Mouse (Mus musculus) gastrocnemius, adult 18-20 months (tissue): ENCODE results near the gene Dnah14. TPM values are rescaled to one million over a fixed set of nuclear protein-coding genes. Genes with fewer than 3 reads are reported as not detected.
A peak's percentile ranks its signal among the peaks of the same experiment; 100 is the strongest.

Experiments used
- DNase-seq: peaks from one replicate; pipeline ENCODE4 v3.0.0; 2021; ENCODE audit warnings: low spot score
- total RNA-seq, 2 experiments: library from RNA; stranded (reverse); gene quantifications; 2 replicates each; pipeline ENCODE4 v1.2.3; 2021

Dnah14 gene
- total RNA-seq, 2 experiments from 2014 or later = 0.55 TPM; not detected in 1

DNA sequence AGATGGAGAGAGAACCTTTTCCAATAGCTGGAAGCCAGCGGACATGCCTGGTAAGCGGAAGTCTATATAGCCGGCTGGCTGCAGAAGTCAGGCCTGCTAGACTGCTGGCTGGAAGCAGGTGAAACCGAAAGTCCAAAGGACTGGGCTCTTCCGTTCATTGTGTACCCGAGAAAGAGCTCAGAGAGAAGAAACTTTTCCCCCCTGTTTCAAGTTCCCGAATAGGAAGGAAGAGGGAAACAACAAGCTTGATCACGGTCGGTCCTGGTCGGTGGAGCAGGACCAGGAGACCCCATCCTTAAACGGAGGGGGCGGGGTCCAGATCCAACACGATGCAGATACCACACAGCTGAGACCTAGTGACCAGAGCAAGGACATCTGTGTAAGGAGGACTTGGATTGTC lies 276.1 kb downstream of the Dnah14 start:
- DNase-seq = no peak

DNA sequence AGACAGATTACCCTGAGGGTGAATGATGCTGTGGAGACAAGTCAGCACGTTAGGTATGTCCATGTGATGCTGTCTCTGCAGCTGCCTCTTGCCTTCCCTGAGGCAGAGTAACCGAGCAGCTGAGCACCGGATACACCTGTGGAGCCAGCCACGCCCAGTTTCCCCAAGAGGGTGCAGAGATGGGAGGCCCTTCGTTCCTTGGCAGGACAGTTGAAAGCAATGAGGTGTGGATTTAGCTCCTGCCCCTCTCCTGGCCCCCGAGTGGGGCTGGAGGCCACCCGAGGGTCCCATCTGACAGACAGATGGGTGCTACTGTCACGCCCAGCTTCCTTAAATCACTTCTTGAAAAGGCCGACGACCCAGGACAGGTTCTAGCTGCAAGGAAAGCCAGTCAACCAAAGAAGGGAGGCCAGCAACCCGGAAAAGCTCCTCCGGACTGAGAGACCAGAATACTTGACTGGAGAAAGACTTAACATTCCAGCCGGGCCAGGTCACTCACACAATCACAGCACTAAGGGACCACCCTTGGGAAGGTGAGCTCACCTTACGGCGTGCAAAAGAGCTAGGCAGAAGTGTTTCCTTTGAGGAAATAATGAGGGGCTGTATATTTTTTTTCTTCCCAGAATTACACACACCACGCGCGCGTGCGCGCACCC lies 276.9 kb downstream of the Dnah14 start:
- no peak for DNase-seq

DNA sequence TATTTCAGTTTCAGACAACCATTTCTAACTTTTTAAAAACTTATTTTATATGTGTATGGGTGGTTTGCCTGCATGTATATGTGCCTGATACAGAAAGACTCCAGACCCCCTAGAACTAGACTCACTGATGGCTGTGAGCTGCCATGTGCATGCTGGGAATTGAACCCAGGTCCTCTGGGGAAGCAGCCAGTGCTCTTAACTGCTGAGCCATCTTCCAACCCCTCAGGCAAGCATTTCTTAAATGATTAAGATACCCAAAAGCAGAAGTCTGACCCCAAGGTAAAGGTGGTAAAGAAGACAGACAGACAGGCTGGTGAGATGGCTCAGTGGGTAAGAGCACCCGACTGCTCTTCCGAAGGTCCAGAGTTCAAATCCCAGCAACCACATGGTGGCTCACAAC lies 278.5 kb downstream of the Dnah14 start:
- DNase-seq = no peak

DNA sequence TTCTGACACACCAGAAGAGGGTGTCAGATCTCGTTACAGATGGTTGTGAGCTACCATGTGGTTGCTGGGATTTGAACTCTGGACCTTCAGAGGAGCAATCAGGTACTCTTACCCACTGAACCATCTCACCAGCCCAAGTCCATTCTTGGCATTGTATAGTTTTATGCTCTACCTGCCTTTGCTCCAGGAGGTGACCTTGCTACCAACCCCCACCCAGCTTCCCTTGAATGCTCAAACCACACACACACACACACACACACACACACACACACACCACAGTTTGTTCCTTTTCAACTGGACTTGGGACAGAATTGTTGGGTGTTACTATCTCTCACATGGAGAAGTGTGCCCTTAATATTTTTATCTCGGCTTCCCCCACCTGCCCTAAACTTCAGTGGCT lies 280.0 kb downstream of the Dnah14 start:
- no peak for DNase-seq

DNA sequence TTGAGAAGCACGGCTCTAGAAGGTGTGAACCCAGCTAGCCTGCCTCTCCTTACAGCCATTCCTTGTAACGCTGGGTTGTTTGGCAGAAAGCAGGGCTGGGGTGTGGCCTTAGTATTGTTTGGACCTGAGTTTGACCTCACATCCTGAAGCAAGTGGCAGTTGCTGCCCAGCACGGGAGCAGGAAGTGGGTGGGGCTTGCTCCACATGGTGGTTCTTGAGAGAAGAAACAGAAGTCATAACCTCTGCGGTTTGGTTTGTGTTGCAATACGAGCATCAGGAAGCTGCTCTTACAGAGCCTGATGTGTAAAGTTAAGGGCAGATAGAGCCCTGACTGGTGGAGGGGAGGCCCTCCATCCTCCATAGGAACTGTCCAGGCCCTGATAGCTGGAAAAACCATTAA lies 284.3 kb downstream of the Dnah14 start:
- peak; percentile 62 for DNase-seq

DNA sequence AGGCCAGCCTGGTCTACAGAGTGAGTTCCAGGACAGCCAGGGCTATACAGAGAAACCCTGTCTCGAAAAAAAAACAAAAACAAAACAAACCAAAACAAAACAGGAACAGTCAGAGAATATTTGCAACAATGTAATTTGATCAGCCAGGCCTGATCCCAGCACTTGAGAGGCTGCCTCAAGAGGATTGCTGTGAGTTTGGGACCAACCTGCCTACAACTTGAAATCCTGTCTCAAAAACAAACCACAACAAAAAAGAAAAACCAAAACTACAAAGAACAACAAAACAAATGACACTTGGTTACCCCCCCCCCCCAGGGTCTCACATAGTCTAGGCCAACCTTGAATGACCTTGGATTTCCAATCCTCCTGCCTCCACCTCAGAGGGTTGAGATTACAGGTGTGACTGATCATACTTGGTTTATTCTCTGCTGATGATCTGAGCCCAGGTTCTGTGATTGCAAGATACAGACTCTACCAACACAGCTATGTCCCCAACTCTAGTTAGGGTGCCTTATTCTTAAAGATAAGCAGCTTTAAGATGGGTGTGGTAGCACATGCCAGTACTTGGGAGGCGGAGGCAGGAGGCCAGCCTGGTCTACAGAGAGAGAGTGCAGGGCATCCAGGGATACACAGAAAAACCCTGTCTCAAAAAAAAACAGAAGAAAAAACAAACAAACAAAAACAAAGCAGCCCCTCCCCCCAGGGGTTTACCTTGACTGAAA lies 285.0 kb downstream of the Dnah14 start:
- DNase-seq = no peak

DNA sequence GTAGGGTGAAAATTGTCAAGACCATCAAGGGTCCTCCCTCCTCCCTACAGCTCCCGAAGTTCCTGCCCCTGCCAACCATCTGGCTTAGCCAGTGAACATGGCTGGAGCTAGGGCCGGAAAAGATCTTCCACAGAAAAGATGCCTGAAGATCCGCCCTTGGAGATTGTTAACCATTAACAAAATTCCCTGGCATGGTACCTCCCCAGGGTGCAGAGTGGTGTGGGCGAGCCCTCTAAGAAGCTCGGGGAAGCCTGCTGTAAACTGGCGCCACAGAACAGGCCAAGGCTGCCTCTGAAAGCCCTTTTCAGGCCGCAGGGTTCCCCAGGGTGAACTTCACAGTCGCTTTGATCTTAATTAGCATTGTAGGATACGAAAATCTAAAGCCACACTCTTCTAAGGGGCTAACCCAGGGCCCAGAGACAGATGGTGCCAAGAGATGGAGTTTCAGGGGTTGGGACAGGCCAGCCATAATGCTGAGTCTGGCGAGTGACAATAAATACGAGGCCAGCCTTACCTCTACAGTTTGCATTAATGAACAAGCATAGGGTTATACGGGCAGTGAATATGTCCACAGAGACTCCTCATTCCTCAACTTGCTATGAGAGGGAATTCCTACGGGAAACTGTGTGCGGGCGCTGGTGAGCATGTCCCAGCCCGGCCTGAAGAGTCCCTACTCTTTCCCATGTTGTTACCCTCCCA lies 286.5 kb downstream of the Dnah14 start:
- no peak for DNase-seq

DNA sequence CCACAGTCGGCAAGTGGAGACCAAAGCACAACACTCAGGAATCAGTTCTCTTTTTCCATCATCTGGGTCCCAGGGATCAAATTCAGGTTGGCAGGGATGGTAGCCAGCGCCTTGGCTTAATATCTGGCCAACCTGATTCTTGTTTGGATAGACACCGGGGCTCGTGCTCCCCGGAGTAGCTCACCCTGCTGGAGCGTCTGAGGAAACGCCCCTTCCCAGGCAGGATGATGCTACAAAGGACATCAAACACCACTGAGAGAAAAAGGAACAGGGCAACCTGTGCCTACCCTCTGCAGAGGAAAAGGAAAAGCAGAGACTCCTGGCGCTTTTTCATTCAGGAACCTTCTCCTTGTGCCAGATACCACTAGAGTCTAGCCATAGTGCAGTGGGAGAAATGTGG lies 287.1 kb downstream of the Dnah14 start:
- no peak for DNase-seq

Other genes starting within 250 kb of the Dnah14 start
- gene Cnih3, start 223.9 kb upstream of the Dnah14 start, total RNA-seq = not detected
- not detected for gene Ccdc121, start 65.1 kb upstream of the Dnah14 start, total RNA-seq